Mouse (Mus musculus): ENCODE measurements around the gene Zfp553.

DNA sequence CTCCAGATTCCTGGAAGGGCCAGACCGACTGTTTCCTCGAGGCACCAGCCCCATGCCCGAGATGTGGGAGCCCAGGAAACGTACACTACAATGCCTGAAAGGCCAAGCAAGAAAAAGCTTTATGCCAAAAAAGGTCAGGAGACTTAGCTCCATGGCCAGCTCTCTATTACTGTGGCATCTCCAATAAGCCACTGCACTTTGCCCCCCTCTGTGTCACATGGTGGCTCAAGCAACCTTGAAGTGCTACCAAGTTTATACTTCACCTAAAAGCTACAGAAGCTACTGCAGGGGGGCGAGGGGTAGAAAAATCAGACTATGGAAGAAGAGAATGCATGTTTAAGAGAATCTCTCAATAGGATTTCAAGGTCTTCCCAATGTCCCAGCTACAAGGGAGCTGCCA, 39.9 kb upstream of the Zfp553 start:
- TF ChIP-seq CTCF (IDR thresholded peaks at IDR 0.05; ENCODE audit: control insufficient read depth, insufficient read depth, insufficient read length) (no peak), USF1 (IDR thresholded peaks at IDR 0.05; ENCODE audit: low read depth) (no peak), FOSL1 (IDR thresholded peaks at IDR 0.05; ENCODE audit: insufficient read depth, low read length, poor library complexity, severe bottlenecking) (no peak), MYOD1 (IDR thresholded peaks at IDR 0.05; ENCODE audit: control insufficient read depth, insufficient read length, low read depth) (no peak), MYOG (IDR thresholded peaks at IDR 0.05; ENCODE audit: control insufficient read depth, extremely low read depth, insufficient read length) (no peak), MAX (IDR thresholded peaks at IDR 0.05) (no peak)

All from C2C12 (cell line).